Mouse (Mus musculus) G1E-ER4 (cell line): Measurements from ENCODE around the gene Brinp2. TPM values are rescaled to one million over a fixed set of nuclear protein-coding genes. Genes with fewer than 3 reads are reported as not detected.

Experiments used
- GATA1 ChIP-seq: IDR thresholded peaks from one replicate; pipeline ENCODE4 v1.8.0; 2012; ENCODE audit warnings: low read length, inconsistent platforms
- polyA plus RNA-seq: library from polyadenylated mRNA; stranded (reverse); fragments of >175 nt; gene quantifications from 2 replicates; pipeline ENCODE4 v1.2.3, GENCODE M21; 2012

The Brinp2 gene
- not detected in 2 replicates for polyA plus RNA-seq

DNA sequence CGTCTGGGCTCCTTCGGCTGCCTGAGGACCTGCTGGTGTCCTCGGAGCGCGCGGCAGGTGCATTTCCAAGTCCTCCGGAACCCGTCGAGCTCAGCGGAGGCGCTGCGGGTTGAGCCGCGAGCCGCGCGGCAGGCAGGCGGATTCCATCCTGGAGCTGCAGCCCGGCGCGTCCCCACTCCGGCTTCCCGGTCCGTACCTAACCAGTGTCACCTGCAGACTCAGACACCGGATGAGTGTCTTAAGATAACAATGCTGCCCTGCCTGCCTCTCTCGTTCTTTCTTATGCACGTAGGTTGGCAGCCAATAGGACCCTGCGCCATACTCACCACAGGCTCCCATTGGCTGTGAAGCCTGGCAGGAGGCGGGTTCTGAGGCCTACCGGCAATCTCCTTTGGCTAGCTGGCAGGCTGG lies at the start of gene Brinp2:
TSS of gene Brinp2 (minus strand) at position 276 of the 411 bp plus-strand sequence.
- TF ChIP-seq GATA1: no peak

DNA sequence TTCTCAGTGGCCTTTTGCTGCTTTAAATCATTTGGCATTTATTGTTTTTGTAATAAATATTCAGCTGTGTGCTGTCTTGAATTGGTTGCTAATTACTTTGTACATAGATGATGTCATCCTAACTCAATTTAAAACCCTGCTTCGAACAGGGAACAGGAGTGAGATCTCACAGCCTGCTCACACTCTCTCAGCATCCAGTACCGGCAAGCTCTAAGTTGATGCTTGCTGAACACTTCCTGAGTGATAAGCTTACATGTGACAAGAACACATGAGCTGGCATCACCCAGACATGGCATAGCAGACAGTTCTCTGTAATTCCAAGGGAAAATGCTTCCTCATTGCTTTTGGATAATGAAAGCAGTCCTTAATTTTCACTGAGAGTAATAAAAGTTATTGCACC lies 44.8 kb upstream of the Brinp2 start:
- TF ChIP-seq GATA1: no peak

DNA sequence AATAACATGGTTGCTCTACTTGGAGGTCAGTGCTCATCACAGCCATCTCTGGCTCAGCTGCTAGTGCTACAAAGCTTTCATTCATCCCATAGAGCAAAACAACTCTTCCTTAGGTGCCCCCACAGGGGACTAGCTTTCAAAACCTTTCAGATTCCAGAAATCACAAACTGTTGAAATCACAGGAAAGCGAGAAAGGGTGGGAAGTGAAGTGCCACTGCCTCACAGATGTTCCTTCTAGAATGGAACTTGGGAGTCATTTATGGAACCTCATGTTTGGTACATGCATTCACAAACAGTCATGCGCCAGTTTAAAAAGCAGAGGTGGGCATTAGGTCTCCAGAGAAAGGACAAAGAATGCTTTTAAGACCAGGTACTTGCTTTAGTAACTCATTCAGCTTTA lies 40.9 kb upstream of the Brinp2 start:
- TF ChIP-seq GATA1: no peak

DNA sequence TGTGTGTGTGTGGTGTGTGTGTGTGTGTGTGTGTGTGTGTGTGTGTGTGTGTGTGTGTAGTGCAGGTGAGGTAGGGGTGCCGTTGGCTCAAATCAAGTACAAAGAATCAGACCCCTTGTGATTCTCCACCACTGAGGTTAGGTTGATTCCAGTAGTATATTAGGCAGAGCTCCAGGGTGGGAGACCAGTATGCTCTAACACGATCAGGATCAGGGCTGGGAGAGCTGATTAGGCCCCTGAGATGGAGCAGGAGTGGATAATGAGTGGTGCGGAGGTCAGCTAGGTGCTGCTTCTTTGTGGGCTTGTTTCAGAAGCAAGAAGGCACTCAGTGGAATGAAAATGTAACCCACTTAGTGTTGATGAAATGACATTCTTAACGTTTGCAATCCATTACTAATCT lies 34.6 kb upstream of the Brinp2 start:
- no peak for TF ChIP-seq GATA1

DNA sequence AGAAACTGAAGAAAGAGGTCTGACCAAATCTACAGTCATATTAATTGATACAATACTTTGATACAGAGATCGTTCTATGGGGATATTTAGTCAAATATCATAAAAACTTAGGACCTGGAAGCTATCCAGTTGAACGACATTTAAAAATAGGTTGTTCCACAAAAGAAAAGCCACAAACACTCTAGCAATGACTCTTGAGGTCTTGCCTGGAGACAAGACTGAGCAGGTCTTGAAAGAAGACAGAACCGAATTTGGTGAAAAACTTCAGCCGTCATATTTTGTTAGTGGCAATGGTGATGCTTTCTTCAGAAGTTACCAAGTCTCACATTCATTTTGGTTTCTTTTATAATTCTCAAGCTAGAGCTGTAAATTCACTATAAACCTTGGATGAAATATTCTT lies 32.9 kb upstream of the Brinp2 start:
- TF ChIP-seq GATA1: no peak

DNA sequence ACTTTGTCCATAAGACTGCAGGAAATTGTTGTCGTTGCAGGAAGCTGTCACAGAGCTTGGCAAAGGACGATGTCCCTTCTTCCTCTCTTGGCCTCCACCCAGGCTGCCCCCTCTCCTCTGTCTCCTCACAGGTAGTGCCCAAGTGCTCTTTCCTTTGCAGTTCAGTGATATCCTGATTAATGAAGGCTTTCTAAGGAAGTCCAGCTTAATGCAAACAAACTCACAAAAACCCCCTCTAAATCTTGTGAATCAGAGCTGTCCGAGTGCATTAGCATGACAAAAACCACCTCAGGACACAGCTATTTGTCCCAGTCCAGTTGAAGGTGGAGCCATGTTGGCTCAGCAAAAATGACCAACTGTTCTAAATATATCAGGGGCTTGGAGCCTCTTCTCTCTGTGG lies 30.7 kb upstream of the Brinp2 start:
- TF ChIP-seq GATA1: no peak

DNA sequence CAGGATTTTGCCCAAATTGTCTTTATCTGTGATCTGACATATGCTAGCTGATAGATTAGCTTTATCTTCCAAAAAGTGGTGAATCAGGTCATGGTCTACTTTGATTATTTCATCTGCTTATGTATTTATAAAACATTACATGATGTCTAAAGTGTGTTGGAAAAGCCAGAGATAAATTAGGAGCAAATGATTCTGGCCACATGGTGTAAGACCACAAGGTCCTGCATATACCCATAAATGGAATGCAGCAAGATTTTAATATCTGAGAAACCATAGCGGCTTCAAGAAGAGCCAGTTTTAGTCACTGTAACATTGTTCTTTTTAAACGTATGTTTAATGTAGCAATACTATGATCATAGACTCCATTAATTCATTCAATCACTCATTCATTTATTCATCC lies 29.2 kb upstream of the Brinp2 start:
- TF ChIP-seq GATA1: no peak

DNA sequence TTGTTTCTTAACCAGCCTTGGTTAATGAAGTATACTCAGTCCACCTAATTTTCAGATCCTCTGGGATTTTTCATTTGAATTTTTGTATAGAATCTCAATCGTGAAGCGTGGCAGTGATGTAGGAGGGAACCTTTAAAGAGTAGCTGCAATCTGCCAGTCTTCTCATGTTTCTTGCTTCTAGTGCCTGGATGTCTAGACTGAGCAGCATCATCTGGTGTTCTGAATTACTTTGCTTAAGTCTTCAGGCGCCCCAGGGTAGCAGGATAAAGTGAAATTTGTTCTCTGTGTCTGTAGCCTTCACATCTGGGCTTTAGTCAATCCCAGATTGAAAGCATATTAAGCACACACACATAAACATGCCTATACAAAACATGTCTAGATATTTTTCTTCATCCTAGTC lies 27.1 kb upstream of the Brinp2 start:
- no peak for TF ChIP-seq GATA1

DNA sequence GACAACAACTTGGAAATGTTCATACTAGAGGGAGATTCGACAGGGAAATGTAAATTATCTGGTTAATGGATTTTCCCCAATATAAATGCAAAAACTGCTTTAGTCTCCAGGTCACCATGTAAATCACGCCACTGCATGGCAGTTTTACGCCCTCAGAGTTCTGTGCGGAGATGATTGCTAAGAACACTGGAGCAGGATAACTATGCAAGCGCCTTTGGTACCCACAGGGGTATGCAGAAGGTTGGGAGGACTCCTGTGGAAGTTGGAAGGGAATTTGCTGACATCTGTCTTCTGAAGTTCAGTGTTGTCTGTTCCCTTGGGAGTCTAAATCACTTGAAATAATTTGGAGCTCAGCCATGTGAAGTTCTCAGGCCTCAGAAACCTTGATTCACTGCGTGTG lies 26.2 kb upstream of the Brinp2 start:
- no peak for TF ChIP-seq GATA1

DNA sequence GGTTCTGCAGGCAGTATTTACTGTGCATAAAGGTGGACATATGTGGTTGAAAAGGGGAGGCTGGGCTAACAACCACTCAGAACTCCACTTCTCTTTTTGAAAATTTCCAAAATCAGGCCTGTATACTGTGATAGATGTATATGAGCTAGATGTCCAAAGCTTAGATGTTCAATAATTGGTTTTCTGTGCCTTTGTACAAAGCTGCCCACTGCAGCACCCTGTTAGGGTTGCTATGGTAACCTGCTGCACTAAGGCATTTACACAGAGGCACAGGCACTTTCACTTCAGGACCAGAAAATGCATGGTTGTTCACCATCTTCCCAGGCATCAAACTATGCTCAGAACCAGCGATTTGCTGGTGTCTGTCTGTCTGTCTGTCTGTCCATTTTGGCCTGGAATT lies 8.3 kb upstream of the Brinp2 start:
- no peak for TF ChIP-seq GATA1

DNA sequence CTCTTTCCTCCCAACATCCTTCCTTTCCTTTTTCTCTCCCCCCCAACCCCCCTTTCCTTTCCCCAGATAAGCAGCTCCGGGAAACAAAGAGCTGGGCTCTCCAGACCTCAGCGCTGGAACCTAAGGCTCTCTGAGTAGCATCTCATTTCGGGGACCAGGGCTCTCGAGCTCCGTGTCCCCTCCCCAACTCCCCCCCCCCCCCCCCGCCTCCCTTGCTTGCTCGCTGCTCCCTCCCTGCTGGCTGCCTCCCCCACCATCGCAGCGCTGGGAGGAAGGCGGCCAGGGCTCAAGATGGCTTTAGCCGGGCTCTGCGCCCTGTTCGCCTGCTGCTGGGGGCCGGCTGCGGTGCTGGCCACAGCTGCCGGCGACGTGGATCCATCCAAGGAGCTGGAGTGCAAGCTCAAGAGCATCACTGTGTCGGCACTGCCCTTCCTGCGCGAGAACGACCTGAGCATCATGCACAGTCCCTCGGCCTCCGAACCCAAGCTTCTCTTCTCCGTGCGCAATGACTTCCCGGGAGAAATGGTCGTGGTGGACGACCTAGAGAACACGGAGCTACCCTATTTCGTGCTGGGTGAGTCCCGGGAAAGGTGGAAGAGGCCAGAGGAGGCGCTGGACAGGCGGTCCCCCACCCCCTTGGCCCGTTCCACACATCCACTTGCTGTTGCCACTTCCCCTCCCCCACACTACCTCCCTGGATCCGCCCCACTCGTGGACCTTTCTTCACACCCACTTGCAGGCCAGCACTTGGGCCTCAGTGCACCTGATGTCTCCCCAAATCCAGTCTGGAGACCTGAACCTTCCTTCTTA lies 6.4 kb upstream of the Brinp2 start:
- TF ChIP-seq GATA1: no peak

DNA sequence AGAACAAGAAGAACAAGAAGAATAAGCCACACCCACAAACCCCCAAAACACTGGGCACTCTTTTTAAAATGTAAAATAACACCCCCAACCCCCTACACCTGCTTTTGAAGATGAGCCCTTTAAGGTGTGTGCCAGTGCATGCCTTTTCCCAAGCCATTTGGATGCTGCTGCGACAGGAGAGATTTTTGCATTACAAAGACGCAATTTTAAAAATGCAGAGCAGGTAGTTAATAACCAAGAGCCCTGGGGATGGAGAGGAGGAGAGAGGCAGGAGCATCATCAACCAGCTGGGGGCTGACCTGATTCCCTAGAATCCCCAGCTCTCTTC lies 5.8 kb upstream of the Brinp2 start, which contains the start of gene Astn1:
TSS of gene Astn1 (plus strand) at position 310 of the 328 bp plus-strand sequence.
- TF ChIP-seq GATA1: no peak

DNA sequence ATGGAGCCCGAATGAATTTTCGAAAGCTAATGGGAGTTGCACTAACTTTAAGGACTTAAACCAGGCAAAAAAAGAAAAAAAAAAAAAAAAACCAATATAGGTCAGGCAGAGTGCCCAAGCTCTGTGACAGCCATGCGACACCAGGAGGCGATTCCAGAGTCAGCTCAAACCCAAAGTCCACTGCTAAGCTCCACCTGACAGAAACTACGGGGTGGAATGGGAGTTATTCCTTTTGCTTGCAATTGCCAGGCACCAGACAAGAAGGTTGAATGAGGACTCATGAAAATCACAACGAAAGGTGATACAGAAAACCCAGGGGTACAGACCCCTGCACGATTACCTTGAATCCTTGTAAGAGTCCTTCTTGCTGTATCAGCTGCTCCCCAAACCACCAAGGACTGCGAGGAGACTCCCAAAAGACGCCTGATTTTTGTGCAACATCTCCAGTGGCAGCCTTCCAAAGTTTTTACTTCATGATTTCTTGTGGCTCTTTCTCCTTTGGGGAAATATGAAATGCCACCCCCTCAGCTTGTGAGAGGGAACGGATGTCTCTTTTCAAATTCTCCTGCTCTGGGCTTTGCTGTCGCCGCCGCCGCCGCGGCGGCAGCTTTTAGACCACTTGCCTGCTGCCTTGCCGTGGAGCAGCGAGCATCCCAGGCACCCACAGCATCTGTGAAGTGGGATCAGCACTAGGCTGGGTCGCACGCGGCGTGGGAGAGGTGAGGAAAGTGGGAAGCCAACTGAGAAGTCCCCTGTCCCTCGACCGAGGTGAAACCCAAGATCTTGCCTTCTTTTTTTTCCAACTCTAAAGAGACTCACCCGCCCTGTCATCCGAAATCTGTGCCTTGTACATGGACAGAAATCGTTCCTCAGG lies 712 bp downstream of the Brinp2 start:
- no peak for TF ChIP-seq GATA1

DNA sequence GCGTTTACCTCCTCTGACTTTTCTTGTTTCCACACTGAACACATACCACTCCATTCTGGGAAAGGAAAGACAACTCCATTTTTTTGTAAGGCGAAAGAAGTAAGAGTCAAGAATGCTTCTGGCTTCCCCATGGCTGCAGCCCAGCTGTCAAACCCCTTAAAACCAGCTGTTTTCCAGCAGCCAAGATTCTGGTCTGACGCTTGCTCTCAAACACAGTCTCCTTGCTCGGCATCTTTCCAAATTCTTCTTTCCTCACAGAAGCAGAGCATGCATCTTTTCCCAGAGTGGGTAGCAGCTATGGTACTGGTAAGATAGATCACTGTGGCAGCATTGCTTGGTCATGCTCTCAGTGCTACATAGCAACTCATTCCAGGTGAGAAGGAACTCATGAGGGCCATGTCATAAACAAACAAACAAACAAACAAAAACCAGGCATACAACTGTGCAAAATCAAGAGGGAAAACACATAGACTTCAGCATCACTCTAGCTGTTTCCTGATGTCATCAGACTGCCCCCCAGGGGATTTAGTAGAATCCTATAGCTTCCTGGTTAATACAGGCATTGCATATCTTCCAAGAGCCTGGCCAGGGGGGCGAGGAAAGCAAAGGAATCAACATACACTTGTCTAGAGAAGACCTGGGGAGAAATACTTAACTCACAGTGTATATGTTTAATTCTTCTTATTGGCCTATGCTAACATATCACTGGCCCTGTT lies 2.3 kb downstream of the Brinp2 start:
- TF ChIP-seq GATA1: no peak

DNA sequence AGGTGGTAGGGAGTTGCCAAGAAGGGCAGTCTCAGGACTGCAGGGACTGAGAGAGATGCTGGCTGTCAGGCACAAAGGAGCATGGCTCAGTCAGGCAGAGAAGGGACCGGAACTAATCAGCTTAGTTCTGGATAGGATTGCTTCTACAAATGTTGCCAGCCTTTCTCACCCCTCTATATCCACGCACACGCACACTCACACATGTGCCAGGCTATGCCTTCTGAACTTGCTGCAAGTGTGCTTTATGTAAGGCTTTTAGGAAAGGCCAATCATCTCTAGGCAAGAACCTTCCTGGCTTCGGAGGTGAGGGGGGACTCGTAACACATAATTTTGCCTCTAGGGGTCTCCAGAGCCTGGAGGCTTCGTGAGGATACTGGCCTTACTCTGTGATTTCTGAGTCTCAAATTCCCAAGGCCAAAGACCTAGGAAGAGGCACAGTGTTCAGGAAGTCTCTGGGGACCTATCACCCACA lies 12.8 kb downstream of the Brinp2 start:
- no peak for TF ChIP-seq GATA1

DNA sequence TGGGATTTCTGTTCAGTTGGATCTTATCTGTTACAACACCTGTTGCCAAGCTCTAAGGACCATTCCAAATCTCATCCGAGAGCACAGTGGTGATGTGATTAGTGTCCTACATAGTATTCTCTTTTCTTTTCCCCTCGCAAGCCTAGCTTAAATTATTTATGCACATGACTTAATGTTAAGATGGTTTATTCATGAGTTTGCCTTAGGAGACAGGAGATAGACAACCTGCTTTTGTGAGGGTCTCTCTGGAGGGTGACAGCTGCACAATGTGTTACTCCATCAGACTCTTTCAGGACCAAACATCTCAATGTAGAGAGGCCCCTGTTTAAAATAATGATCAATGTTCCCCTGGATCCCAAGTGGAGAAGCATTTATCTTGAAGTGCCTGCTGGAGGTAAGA lies 27.3 kb downstream of the Brinp2 start:
- TF ChIP-seq GATA1: no peak

DNA sequence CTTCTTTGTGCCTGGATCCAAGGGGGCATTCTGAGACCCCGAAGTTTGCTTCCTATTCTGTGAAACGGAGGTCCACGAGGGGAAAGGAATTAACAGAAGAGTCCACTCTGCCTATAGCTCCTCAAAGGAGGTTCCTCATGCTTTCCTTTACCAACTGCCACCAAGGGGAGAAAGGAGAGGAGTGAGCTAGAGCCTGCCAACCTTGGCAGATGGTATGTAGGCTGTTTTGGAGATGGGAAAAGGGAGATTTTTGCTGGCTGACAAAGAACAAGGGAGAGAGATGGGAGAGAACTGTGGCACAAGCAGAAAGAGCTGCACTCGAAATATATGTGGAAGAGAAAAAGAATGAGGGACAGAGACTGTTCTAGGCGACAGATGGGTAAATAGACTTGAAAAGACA lies 28.0 kb downstream of the Brinp2 start:
- TF ChIP-seq GATA1: no peak
